Mouse (Mus musculus): Measurements from ENCODE around the gene Ntng2.

The Ntng2 gene

DNA sequence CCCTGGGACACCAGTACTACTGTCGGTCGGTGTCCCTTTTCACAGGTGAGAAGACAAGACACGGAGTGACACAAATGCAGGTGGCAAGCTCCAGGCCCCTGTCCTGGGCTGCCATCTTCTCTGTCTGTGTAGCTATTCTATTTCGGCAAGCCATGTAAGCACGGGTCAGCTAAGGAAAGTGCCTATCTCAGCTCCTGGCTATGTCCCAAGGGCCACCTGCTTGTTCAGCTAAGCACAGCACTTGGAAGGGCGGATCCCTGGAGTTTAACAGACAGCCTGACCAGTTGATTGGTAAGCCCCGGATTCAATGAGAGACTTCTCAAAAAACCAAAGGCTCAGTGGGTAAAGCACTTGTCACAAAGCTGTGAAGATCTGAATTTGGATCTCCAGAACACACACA is 62.4 kb downstream of the Ntng2 start:
- no peak for DNase-seq

DNA sequence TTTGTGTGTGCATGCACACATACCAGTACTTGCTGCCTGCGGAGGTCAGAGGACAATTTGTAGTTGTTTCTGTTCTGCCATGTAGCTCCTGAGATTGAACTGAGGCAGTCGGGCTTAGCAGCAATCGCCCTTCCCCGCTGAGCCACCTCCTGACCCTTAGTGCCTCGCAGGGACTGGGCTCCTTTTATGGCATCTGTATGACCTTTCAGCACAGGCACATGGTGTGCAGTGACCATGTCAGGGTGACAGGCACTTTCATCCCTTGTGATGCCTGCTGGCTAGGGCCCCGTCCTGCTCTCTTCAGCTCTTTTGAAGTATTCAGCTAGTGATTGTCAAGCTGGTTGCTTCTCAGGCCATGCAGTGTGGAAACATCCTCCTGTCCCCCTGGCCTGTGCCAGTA is 66.6 kb downstream of the Ntng2 start:
- no peak for DNase-seq

DNA sequence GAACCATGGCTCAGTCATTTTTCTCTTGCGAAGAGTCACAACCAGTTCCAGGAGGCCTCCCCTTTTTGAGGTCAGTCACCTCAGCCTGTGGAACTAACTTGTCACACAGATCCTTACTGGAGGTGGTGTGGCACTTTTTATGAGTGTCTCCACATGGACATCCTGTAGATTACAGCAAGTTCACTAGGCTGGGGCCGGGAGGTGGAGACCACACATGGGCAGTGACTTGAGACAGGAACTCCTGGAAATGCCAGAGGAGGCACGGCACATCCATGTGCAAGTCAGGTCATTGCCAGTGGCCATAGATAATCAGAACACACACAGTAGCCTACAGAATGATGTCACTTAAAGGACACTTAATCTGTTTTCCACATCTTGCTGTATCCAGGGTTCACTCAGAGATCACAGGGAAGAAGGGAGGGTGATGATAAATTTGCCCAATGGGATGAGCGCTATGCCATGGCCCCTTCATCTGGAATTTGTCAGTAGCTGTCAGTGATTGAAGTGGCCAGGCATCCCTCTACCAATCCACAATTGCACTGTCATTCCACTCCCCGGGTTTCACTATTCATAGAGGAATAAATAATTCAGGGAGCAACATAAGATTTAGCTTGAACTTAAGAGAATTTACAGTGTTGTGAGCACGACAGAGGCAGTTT is 69.4 kb downstream of the Ntng2 start:
- DNase-seq, result no peak

DNA sequence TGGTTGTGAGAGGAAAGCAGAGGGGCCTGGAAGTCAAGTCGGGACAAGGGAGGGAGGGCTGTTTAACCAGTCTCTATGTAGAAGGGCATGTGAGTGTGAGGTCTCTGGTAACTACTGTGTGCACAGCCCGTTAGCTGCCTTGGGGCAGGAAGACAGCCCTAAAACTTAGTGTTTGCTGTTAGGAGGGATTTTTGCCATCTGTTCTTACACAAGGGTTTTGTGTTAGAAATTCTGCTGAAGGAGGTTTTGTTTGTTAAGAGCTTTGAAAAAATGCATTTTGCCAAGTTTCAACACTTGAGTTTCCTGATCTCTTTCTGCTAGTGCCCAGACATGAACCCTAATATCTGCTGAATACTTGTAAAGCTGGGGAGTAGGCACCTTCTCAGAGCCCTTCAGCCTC is 71.7 kb downstream of the Ntng2 start:
- no peak for DNase-seq

DNA sequence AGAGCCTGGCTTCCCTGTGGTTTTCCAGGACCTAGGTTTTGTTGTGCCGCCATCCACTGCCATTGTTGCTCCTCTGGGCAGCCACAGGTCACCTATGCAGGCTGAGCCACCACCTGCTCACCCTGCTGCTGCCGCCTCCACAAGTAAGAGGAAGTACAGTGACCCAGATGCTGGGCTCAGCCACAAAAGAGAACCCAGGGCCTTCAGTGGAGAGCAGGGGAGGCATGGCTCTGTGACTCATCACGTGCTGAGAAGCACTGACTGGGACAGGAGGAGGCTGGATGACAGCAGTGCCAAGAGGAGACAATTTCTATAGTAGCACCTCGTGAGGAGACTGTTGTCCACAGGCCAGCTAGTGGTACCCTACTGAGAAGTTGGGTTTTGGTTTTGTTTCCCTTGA is 73.0 kb downstream of the Ntng2 start:
- DNase-seq, result no peak

DNA sequence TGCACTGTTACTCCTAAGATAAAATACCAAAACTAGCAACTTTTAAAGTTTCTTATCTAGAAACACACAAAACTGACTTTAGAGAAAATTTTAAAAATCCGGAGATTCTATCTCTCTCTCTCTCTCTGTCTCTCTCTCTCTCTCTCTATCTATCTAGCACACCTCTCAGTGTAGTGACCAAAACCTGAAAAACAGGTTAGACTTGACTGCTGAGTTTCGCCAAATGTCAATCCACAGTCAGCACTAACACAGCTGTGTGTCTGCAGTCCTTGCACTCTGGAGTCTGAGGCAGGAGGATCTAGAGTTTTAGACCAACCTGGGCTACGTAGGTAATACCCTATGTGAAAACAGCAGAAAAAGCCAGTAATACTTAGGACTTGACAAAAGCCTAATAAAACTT is 77.9 kb downstream of the Ntng2 start:
- DNase-seq, result no peak

DNA sequence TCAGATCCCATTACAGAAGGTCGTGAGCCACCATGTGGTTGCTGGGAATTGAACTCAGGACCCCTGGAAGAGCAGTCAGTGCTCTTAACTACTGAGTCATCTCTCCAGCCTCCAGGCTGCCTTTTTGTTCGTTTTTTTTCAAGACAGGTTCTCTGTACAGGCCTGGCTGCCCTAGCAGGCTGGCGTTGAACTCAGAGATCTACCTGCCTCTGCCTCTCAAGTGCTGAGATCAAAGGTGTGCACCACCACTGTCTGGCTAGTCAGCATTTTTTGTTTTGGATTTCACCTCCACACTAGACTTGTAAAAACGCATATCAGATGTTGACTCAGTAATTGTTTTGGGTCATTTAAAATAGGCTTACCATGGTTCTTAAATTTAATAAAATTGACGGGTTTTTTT is 84.7 kb downstream of the Ntng2 start:
- DNase-seq, result no peak

DNA sequence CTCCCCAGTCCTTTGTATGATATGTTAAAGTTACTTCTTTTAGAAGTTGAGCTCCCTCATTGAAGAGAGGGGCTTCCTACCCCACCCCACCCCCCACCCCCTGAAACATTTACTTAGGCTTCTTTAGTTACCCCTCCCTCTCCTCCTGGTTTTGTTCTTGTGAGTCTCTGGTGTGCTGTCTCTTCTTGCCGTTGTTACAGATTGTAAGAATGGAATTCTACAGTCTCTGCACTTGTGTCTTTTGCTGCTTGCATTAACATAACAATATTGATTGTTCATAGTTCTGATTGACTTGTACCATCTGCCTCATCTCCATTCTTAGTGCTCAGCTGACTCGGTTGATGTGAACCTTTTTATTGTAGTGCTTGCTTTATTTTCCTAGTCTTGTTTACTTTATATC is 100.9 kb downstream of the Ntng2 start:
- no peak for DNase-seq

Measured in cerebellum, adult 9-10 months (tissue).